Mouse (Mus musculus) ES-E14 (cell line): ENCODE data around the gene Mllt10.

Source experiments
- CHD2 ChIP-seq: IDR thresholded peaks from 2 replicates; pipeline ENCODE4 v1.6.1; 2014; ENCODE audit warnings: mild to moderate bottlenecking, low read depth, low read length, inconsistent platforms
- HCFC1 ChIP-seq: IDR thresholded peaks from 2 replicates; pipeline ENCODE4 v1.6.1; 2012; ENCODE audit warnings: low read length, inconsistent platforms, borderline replicate concordance; ENCODE audit not compliant: insufficient read depth
- MAFK ChIP-seq: IDR thresholded peaks from 2 replicates; pipeline ENCODE4 v1.6.1; 2014; ENCODE audit warnings: mild to moderate bottlenecking, low read depth, low read length, inconsistent platforms; ENCODE audit not compliant: insufficient read depth
- ZC3H11A ChIP-seq: IDR thresholded peaks from 2 replicates; pipeline ENCODE4 v1.6.1; 2012; ENCODE audit warnings: low read depth, mild to moderate bottlenecking, inconsistent platforms, low read length, borderline replicate concordance
- ZNF384 ChIP-seq: IDR thresholded peaks from 2 replicates; pipeline ENCODE4 v1.6.1; 2012; ENCODE audit warnings: low read depth, low read length, inconsistent platforms

- no peak for TF ChIP-seq MAFK
- TF ChIP-seq HCFC1 = no peak
- no peak for TF ChIP-seq ZC3H11A
- TF ChIP-seq ZNF384 = no peak
- TF ChIP-seq CHD2 = no peak
Measured at GRCm38 (mm10) chr2:18107561-18107960, 52.5 kb downstream of the Mllt10 start.
